Mouse (Mus musculus) forebrain, embryonic 11.5 days (tissue): ENCODE data around the gene Axl. TPM values are rescaled to one million over a fixed set of nuclear protein-coding genes. Genes with fewer than 3 reads are reported as not detected.
A peak's percentile ranks its signal among the peaks of the same experiment; 100 is the strongest.

ENCODE experiments used
- ATAC-seq: fragments of 200-750 bp; cut with Nextera tagmentation; replicated peaks from 2 replicates; pipeline ENCODE4 v1.8.0; 2017; ENCODE audit warnings: moderate TSS enrichment; ENCODE audit not compliant: low FRiP score
- DNase-seq: peaks from one replicate; pipeline ENCODE4 v3.0.0-alpha.2; 2017; ENCODE audit warnings: low spot score
- H3K27ac ChIP-seq: fragments of 300-500 bp; sonication (generic); 2 replicates; pipeline ENCODE4 v1.5.1; 2014; ENCODE audit warnings: low read depth, low read length
- H3K27me3 ChIP-seq: fragments of 300-500 bp; sonication (generic); 2 replicates; pipeline ENCODE4 v1.6.1; 2014; ENCODE audit warnings: mild to moderate bottlenecking, low read length, mixed read lengths; ENCODE audit not compliant: control insufficient read depth, insufficient read depth
- H3K36me3 ChIP-seq: fragments of 300-500 bp; sonication (generic); 2 replicates; pipeline ENCODE4 v1.6.1; 2014; ENCODE audit warnings: mild to moderate bottlenecking, low read length, moderate library complexity, mixed read lengths; ENCODE audit not compliant: control insufficient read depth, insufficient read depth
- H3K4me1 ChIP-seq: fragments of 300-500 bp; sonication (generic); replicated peaks from 2 replicates; pipeline ENCODE4 v1.6.1; 2014; ENCODE audit warnings: low read length, mixed read lengths; ENCODE audit not compliant: control insufficient read depth, insufficient read depth
- H3K4me2 ChIP-seq: fragments of 300-500 bp; sonication (generic); 2 replicates; pipeline ENCODE4 v1.6.1; 2014; ENCODE audit warnings: low read depth, mild to moderate bottlenecking, low read length, moderate library complexity, mixed read lengths; ENCODE audit not compliant: severe bottlenecking
- H3K4me3 ChIP-seq: fragments of 300-500 bp; sonication (generic); 2 replicates; pipeline ENCODE4 v1.5.1; 2014; ENCODE audit warnings: low read depth, low read length
- H3K9ac ChIP-seq: fragments of 300-500 bp; sonication (generic); 2 replicates; pipeline ENCODE4 v1.6.1; 2014; ENCODE audit warnings: low read length
- H3K9me3 ChIP-seq: fragments of 300-500 bp; sonication (generic); 2 replicates; pipeline ENCODE4 v1.6.1; 2016; ENCODE audit warnings: low read length, mixed read lengths; ENCODE audit not compliant: control insufficient read depth
- WGBS: fragments of 180-500 bp; shearing (Covaris S2); extraction: QIAGEN DNeasy Blood & Tissue Kit; methylation state at CpG from one replicate; pipeline ENCODE4 v1.1.7; 2014; 5-methylcytosine and 5-hydroxymethylcytosine counted together
- polyA plus RNA-seq: library from polyadenylated mRNA; unstranded; fragments of >200 nt; fragmentation: Nextera tagmentation; extraction: Ambion mirVana; gene quantifications from 2 replicates; pipeline ENCODE4 v1.2.1, GENCODE M21; 2014

The Axl gene
- polyA plus RNA-seq, 1 experiment from 2014 or later: 37.2 TPM

DNA sequence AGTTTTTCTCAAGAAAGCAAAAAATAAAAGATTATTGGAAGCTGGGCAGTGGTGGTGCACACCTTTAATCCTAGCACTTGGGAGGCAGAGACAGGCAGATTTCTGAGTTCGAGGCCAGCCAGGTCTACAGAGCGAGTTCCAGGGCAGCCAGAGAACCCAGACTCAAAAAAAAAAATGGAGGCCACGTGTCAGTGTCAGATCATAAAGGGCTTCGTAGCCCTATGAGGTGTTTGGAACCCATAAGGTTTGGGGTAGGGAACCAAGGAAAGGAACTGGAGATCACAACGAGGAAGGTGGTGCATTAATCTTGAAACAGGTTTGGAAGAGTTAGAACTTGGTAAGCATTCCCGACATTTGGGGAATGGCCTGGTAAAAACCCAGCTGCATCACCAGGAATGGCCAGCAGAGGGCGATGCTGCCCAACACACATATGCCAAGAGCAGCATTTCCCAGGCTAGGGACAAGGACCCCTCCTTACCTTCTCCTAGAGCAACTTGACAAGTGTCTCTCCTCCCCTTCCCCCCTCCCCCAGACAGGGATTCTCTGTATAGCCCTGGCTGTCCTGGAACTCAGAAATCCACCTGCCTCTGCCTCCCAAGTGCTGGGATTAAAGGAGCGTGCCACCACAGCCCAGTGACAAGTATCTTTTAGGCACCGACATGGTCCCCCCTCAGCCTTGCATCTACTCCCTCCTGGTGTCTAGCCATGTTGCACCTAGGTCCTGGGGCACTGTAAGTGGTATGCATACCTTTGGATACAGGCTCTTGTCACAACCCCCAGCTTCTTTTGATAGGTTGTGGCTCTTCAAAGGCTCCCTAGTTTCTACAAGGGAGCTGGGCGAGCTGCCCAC, 68.5 kb downstream of the Axl start:
- Histone ChIP-seq H3K36me3 (peaks cover 31% of the 10 kb centered on the region), H3K4me1 (peaks cover 2% of the 10 kb centered on the region; the same call in 1 of the 2 replicates), H3K4me2 (no peak overlapping the region), H3K27ac (no peak overlapping the region), H3K27me3 (no peaks in the 10 kb centered on the region), H3K9me3 (no peaks in the 10 kb centered on the region), H3K9ac (no peak overlapping the region), H3K4me3 (no peak overlapping the region)
- ATAC-seq (peak; percentile 57), DNase-seq (peak; percentile 89)
- WGBS: 62% methylated on average over 10 of the region's 10 CpGs

DNA sequence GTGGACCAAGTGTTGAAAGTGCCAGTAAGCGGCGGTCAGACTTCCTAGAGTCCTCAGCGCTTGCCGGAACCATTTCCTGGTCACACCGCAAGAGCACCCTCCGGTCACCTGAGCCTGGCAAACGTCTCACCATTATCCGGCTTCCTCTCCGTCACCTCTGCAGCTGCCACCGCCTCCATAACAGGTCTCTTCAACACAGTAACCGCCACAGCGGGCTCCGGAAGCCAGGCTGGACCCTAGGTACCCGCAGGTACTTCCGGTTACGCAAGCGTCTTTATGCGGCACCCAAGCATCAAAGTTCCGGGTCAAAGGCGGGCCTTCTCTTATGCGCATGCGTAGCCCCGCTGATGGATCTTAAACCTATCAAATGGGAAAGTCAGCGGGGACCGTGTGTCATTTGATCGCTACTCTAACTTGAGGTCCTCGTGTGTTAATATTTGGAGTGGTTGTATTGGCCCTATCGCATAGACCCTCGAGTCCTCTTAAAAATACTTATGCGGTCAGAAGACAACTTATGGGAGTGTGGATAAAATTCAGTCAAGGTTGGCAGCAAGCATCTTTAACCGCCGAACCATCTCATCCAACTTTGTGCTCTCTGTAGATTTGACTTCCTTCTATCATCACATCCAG, 69.6 kb downstream of the Axl start, which contains the start of gene Ccdc97:
Gene Ccdc97 (minus strand): TSS at position 301 of the 630 bp plus-strand sequence.
- ATAC-seq (peak; percentile 83), DNase-seq (peak; percentile 91)
- Histone ChIP-seq H3K9ac (peak within 1 kb of the TSS; percentile 71), H3K4me3 (peak within 1 kb of the TSS; percentile 63), H3K4me1 (peaks cover 2% of the 10 kb centered on the region; the same call in 1 of the 2 replicates), H3K27ac (peak within 1 kb of the TSS; percentile 3; the same call in 1 of the 2 replicates), H3K27me3 (no peaks in the 10 kb centered on the region), H3K36me3 (peaks cover 26% of the 10 kb centered on the region), H3K9me3 (no peaks in the 10 kb centered on the region), H3K4me2 (peak within 1 kb of the TSS; percentile 84)
- 5% methylated on average over 32 of the region's 32 CpGs for WGBS

DNA sequence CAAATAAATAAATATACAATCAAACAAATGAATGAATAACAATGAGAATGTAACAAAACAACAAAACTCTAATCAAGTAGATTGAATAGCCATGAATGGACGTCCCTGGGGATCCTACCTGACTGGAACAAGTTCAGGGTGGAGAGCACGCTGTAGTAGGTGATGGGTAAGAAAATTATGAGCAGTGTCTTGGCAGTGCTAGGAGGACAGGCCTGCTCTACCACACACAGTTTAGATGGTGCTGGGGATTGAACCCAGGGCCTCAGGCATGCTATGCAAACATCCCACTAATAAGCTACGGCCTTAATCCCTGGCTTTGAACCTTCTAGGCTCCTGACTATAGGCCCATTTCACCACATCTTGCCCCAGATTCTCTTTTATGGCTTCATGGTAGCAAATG, 71.0 kb downstream of the Axl start:
- H3K36me3 ChIP-seq: peaks cover 15% of the 10 kb centered on the region
- no peaks in the 10 kb centered on the region for H3K27me3 ChIP-seq
- ATAC-seq: no peak

DNA sequence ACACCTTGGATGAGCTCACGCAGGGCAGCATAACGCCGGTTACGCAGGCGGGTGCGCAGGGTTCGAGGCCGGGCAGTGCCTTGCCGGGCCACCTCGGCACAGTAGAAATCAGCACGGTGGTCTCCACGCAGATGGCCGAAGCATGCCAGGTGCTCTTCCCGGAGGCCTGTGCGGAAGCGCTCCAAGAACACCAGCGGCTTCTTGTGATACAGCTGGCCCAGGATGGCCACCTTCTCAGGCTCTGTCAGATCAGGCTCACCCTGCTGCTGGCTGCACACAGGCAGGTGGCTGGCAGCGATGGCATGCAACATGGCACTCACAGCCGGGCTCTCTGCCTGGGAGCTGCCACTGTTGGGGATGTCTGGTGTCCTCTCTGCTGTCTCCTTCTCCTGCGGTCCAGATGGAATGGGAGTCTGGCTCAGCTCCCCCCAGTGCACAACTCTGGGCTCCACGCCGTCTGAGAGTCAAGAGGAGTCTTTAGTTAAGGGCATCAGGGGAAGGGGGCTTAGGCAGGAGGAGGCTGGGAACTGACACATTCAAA, 72.7 kb downstream of the Axl start:
- Histone ChIP-seq H3K27ac (no peak overlapping the region), H3K4me3 (no peak overlapping the region), H3K9me3 (no peaks in the 10 kb centered on the region), H3K4me2 (no peak overlapping the region), H3K9ac (no peak overlapping the region), H3K4me1 (peaks cover 2% of the 10 kb centered on the region; the same call in 1 of the 2 replicates), H3K36me3 (peaks cover 11% of the 10 kb centered on the region), H3K27me3 (no peaks in the 10 kb centered on the region)
- WGBS: 96% methylated on average over 22 of the region's 22 CpGs
- DNase-seq (no peak), ATAC-seq (no peak)

More for the DNA sequence above, 71.0 kb downstream of the Axl start:
- DNase-seq: no peak
- Histone ChIP-seq H3K9me3 (no peaks in the 10 kb centered on the region), H3K4me3 (no peak overlapping the region), H3K9ac (no peak overlapping the region), H3K4me1 (peaks cover 2% of the 10 kb centered on the region; the same call in 1 of the 2 replicates), H3K27ac (no peak overlapping the region), H3K4me2 (no peak overlapping the region; the same call in 1 of the 2 replicates)
- 92% methylated on average over 3 of the region's 3 CpGs for WGBS

DNA sequence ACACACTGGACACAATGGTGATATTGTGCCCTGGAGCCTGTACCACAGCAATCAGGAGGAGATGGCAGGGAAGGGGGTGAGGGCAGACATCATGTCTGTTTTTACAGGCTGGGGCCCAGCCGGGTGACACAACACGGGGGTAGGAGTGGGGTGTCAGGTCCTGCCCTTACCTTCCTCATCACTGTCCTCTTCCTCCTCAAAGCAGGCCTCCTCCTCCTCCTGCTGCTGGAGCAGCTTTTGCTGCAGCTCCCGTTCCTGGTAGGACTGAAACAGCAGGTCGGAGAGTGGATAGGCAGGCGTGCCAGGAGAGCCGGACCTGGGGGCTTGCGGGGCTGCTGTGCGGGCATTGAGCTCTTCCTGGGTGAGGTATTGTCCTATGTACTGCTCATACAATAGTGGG, 73.9 kb downstream of the Axl start:
- Histone ChIP-seq H3K9ac (no peak overlapping the region), H3K9me3 (no peaks in the 10 kb centered on the region), H3K4me1 (peaks cover 6% of the 10 kb centered on the region; the same call in 1 of the 2 replicates), H3K36me3 (peaks cover 7% of the 10 kb centered on the region), H3K4me2 (no peak overlapping the region), H3K27ac (no peak overlapping the region), H3K4me3 (no peak overlapping the region), H3K27me3 (no peaks in the 10 kb centered on the region)
- ATAC-seq (no peak), DNase-seq (no peak)
- WGBS: 97% methylated on average over 8 of the region's 8 CpGs

DNA sequence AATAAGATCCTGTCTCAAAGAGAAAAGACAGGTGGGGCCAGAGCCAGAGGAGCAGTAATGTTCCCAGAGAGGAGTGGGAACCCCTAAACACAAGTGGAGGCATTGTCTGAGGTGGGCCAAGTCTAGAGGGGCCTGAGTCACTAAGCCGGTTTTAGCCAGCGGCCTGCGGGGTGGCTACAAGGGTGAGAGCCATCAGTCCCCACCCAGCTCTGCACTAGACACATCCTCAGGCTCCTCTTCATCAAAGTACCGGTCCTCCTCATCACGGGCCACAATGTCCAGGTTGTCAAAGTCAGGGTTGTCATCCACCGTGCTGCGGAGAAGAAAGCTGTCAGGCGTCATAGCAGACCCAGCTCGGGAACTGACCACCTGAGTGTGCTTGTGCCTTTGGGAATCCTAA, 75.7 kb downstream of the Axl start:
- no peak overlapping the region for H3K4me2 ChIP-seq
- no peak for DNase-seq
- peaks cover 7% of the 10 kb centered on the region for H3K36me3 ChIP-seq
- 89% methylated on average over 9 of the region's 9 CpGs for WGBS
- no peaks in the 10 kb centered on the region for H3K27me3 ChIP-seq
- no peak overlapping the region for H3K4me3 ChIP-seq
- H3K4me1 ChIP-seq: peaks cover 6% of the 10 kb centered on the region; the same call in 1 of the 2 replicates
- no peak overlapping the region for H3K9ac ChIP-seq
- no peaks in the 10 kb centered on the region for H3K9me3 ChIP-seq
- no peak for ATAC-seq
- no peak overlapping the region for H3K27ac ChIP-seq

DNA sequence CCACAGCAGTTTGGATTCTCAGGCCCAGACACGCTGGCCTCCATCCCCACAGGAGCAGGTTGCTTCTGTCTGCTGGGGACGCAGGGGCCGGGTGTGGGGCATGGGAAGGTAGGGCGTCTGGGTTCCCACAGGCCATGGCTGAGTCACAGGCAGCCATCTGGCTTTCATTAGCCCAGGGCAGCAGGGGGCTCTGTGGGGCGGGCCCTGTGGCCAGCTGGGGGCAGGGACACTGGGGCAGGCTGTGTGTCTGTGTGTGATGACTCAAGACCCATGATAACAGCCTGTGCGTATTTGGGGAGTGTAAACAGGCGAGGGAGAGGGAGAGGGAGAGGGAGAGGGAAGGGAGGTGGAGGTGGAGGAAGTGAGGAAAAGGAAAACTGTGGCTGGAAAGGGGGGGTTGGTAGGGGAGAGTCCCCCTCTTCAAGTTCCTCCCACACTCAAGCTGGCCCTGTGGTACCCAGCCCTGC, 76.7 kb downstream of the Axl start:
- no peaks in the 10 kb centered on the region for H3K9me3 ChIP-seq
- no peak overlapping the region for H3K9ac ChIP-seq
- H3K36me3 ChIP-seq: peaks cover 7% of the 10 kb centered on the region
- 46% methylated on average over 7 of the region's 7 CpGs for WGBS
- H3K4me2 ChIP-seq: no peak overlapping the region
- H3K27me3 ChIP-seq: no peaks in the 10 kb centered on the region
- H3K27ac ChIP-seq: 0 out of 2 replicates have a peak overlapping the region, but pooled peaks have one; percentile 6
- H3K4me1 ChIP-seq: peaks cover 4% of the 10 kb centered on the region; the same call in 1 of the 2 replicates
- DNase-seq: no peak
- no peak overlapping the region for H3K4me3 ChIP-seq
- peak; percentile 7; the same call in 1 of the 2 replicates for ATAC-seq

DNA sequence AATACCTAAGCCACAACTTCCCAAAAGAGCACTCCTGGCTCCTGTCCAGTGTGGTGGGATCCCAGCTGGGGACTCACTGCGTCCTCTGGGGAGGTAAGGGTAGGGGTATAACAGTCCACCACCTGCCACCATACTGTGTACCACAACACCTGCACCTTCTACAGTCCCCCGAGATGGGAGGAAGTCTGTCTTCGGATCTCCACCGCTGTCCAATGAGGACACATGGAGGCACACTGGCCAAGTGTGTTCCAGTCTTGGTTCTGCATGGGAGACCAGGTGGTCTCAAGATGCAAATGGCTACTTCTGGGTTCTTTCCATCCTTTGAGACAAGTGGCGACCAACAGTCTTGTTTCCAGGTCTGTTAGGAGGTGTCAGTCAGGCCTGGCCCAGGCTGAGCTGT, 77.3 kb downstream of the Axl start:
- Histone ChIP-seq H3K4me1 (peaks cover 4% of the 10 kb centered on the region; the same call in 1 of the 2 replicates), H3K36me3 (peaks cover 7% of the 10 kb centered on the region), H3K4me3 (no peak overlapping the region), H3K9ac (no peak overlapping the region), H3K27ac (no peak overlapping the region), H3K27me3 (no peaks in the 10 kb centered on the region), H3K4me2 (no peak overlapping the region), H3K9me3 (no peaks in the 10 kb centered on the region)
- 67% methylated on average over 5 of the region's 5 CpGs for WGBS
- no peak for ATAC-seq
- no peak for DNase-seq
